Mouse (Mus musculus) CD8-positive naive resting alpha-beta T cell, adult 2 months (primary cell): ENCODE measurements around the gene Lsm2.
"Not testable (repeated sequence)": the region's sequence is repeated elsewhere in the genome, so short reads cannot be mapped to it uniquely, and the experiment has no call there.

Source experiments
- DNase-seq, 2 experiments: peaks; one replicate each; pipeline ENCODE4 v3.0.0; 2022; ENCODE audit warnings: low read depth in 2 of 2, low spot score in 2 of 2

Lsm2 gene

DNA sequence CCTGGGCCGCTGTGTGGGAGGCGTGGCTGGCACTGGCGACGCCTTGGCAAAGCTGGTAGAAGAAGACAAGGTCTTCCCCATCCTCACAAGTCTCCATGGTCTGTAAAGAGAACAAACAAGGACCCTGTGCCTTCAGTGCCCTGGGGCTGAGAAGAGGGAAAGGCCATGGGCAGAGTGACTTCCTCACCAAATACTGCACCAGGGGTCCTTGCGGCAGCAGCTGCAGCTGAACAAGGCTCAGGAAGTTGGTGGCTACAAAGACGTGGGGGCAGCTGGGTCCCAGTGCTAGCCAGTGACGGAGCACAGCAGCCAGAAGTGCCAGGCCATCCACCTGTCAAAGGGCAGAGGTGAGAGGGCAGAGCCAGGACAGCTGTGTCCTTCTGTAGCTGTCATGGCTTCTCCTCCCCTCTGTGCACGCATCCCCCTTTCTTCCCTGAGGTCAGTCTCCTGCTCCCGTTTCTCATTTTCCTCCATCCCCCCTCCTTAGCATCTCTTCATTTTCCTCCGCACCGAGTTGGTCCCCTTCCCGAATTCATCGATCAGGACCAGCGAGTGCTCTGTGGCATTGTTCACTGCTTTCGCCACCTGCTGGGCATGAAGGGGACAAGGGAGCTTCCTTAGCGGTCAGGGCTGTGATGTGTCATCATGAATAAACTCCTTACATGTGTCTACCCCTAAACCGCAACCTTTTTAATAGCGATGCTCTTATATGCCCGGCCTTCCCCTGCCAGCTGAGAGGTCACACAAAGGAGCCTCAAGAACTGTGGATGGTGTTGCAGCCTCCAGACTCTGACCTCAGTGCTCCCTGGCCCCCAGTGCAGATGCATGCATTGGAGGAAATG lies 48.2 kb downstream of the Lsm2 start:
- DNase-seq = no peak

DNA sequence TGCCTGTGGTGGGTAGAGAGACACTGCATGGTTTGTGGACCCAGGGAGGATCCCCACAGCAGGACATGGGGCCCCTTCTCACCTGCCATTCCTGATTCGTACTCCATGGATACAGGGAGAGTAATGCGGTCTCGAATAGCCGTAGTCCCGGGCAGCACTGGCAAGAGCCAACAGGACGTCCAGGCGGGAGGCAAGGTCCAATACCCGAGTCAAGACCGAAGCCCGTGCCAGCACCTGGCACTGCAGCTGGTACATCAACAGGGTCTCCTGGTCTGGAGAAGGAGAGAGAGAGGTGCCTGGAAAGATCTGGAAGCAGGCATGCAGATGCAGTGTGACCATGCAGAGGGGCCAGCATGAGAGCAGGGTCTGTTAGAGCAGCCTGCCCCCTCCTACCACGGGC lies 49.6 kb downstream of the Lsm2 start:
- DNase-seq = no peak

DNA sequence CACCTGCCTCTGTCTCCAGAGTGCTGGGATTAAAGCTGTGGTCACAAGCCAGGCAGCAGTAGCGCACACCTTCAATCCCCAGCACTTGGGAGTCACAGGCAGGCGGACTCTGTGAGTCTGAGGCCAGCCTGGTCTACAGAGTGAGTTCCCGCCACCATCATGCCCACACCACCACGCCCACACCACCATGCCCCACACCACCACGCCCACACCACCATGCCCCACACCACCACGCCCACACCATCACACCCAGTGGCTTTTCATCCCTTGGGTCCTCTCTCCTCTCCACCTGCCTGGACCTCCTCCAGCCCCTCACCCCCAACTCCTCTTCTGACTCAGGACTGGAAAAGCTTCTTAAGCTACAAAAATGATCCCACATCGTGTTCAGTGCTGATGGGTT lies 50.2 kb downstream of the Lsm2 start:
- no peak for DNase-seq

DNA sequence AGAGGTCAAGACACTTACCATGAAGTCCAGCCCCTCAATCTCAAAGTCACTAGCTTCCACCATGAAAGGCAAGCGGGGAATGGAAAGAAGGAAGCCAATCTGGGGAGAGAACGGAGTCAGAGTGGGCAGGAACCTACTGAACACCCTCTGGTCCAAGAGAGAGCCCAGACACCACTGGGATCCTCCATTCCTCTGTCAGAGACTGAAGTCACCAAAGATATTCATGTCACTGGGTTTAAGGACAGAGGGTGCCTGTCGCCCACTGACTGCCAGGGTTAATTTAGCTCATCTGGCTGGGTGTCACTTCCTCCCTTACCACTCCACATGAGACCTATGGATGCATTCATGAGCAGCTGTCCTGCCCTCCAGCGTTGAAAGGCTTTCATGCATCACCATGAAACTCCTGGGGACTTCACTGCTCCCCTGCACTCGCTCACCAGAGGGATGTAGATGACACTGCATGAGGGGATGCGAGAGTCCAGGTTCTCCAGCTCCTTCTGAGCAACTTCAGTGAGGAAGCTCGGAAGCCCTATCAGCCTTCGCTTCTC lies 50.7 kb downstream of the Lsm2 start:
- DNase-seq = no peak

DNA sequence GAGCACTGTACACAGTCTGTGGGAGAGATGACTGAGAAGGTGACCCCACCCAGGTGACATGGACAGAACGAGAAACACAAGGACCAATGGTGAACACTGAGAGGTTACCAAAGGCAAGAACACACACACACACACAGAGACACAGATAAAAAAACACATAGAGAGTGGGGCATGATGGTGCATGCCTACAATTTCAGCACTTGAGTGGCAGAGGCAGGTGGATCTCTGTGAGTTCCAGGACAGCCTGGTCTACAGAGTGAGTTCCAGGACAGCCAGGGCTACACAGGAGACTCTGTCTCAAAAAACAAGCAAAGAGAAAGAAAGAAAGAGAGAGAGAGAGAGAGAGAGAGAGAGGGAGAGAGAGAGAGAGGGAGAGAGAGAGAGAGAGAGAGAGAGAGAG lies 52.0 kb downstream of the Lsm2 start:
- DNase-seq = not testable (repeated sequence)

DNA sequence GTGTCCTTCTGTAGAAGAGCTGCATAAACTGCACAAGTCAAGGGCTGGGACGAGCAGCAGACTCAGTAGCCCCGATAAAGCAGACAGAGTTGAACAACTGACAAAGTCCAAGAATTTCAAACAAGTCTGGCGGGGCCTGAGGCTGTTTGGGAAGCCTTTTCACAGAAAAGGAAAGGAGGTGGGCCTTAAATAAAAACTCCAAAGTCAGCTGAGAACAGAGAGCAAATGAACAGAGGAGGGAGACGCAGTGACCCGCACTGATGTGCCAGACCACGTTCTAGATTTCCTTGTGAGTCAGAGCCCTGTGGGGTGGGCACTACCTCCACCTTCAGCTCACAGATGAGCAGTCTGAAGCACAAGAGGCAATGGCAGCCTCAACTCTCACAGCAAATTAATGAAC lies 53.2 kb downstream of the Lsm2 start:
- no peak for DNase-seq
